Mouse (Mus musculus) liver, embryonic 15.5 days (tissue): ENCODE results near the gene Baz1a. TPM values are rescaled to one million over a fixed set of nuclear protein-coding genes. Genes with fewer than 3 reads are reported as not detected.
A peak's percentile ranks its signal among the peaks of the same experiment; 100 is the strongest.
"Not testable (repeated sequence)": the region's sequence is repeated elsewhere in the genome, so short reads cannot be mapped to it uniquely, and the experiment has no call there.

Experiments used
- ATAC-seq: fragments of 200-750 bp; cut with Nextera tagmentation; 2 replicates; pipeline ENCODE4 v1.8.0; 2017; ENCODE audit warnings: moderate number of reproducible peaks, mild to moderate bottlenecking, moderate library complexity; ENCODE audit not compliant: insufficient read depth
- H3K27ac ChIP-seq: fragments of 300-500 bp; sonication (generic); replicated peaks from 2 replicates; pipeline ENCODE4 v1.5.1; 2015; ENCODE audit warnings: mild to moderate bottlenecking, inconsistent platforms
- H3K27me3 ChIP-seq: fragments of 300-500 bp; sonication (generic); 2 replicates; pipeline ENCODE4 v1.6.1; 2015; ENCODE audit warnings: mild to moderate bottlenecking, inconsistent platforms
- H3K36me3 ChIP-seq: fragments of 300-500 bp; sonication (generic); replicated peaks from 2 replicates; pipeline ENCODE4 v1.6.1; 2015; ENCODE audit warnings: moderate library complexity, mild to moderate bottlenecking, inconsistent platforms
- H3K4me1 ChIP-seq: fragments of 300-500 bp; sonication (generic); replicated peaks from 2 replicates; pipeline ENCODE4 v1.6.1; 2015; ENCODE audit warnings: inconsistent platforms
- H3K4me2 ChIP-seq: fragments of 300-500 bp; sonication (generic); 2 replicates; pipeline ENCODE4 v1.6.1; 2015; ENCODE audit warnings: moderate library complexity, mild to moderate bottlenecking, inconsistent platforms
- H3K4me3 ChIP-seq: fragments of 300-500 bp; sonication (generic); replicated peaks from 2 replicates; pipeline ENCODE4 v1.5.1; 2015; ENCODE audit warnings: mild to moderate bottlenecking, inconsistent platforms
- H3K9ac ChIP-seq: fragments of 300-500 bp; sonication (generic); 2 replicates; pipeline ENCODE4 v1.6.1; 2015; ENCODE audit warnings: moderate library complexity, mild to moderate bottlenecking, inconsistent platforms
- H3K9me3 ChIP-seq: fragments of 300-500 bp; sonication (generic); replicated peaks from 2 replicates; pipeline ENCODE4 v1.6.1; 2016; ENCODE audit warnings: inconsistent platforms
- WGBS: fragments of 180-500 bp; shearing (Covaris S2); methylation state at CpG from one replicate; pipeline ENCODE4 v1.1.7; 2015; ENCODE audit warnings: mixed read lengths; ENCODE audit not compliant: insufficient replicate concordance; 5-methylcytosine and 5-hydroxymethylcytosine counted together
- polyA plus RNA-seq: library from polyadenylated mRNA; unstranded; fragments of >200 nt; fragmentation: Nextera tagmentation; extraction: Ambion mirVana; gene quantifications from 2 replicates; pipeline ENCODE4 v1.2.1, GENCODE M21; 2015

The Baz1a gene
- polyA plus RNA-seq, 1 experiment from 2014 or later: 28.8 TPM

GRCm38 (mm10) chr12:55007361-55008008, 6.7 kb downstream of the Baz1a start:
- 74% methylated on average over 14 of the region's 14 CpGs for WGBS
- Histone ChIP-seq H3K27me3 (no peaks in the 10 kb centered on the region), H3K4me3 (no peak overlapping the region), H3K9ac (no peak overlapping the region), H3K36me3 (no peaks in the 10 kb centered on the region), H3K4me2 (no peak overlapping the region), H3K4me1 (no peaks in the 10 kb centered on the region), H3K27ac (no peak overlapping the region), H3K9me3 (no peaks in the 10 kb centered on the region)
- ATAC-seq: no peak

- Histone ChIP-seq H3K9ac (no peak overlapping the region), H3K27me3 (no peaks in the 10 kb centered on the region), H3K4me2 (no peak overlapping the region), H3K9me3 (no peaks in the 10 kb centered on the region), H3K4me1 (no peaks in the 10 kb centered on the region), H3K4me3 (no peak overlapping the region), H3K27ac (no peak overlapping the region), H3K36me3 (no peaks in the 10 kb centered on the region)
- 79% methylated on average over 7 of the region's 7 CpGs for WGBS
- ATAC-seq: no peak
Observed at GRCm38 (mm10) chr12:55006071-55006470, 8.1 kb downstream of the Baz1a start.

- Histone ChIP-seq H3K27ac (no peak overlapping the region), H3K4me2 (no peak overlapping the region), H3K4me1 (no peaks in the 10 kb centered on the region), H3K9me3 (no peaks in the 10 kb centered on the region), H3K36me3 (no peaks in the 10 kb centered on the region), H3K4me3 (no peak overlapping the region), H3K27me3 (no peaks in the 10 kb centered on the region), H3K9ac (no peak overlapping the region)
- WGBS: 72% methylated on average over 3 of the region's 3 CpGs
- ATAC-seq: no peak
Observed at GRCm38 (mm10) chr12:55004396-55004795, 9.8 kb downstream of the Baz1a start.

GRCm38 (mm10) chr12:55003843-55004242, 10.3 kb downstream of the Baz1a start:
- H3K27me3 ChIP-seq: no peaks in the 10 kb centered on the region
- WGBS: 60% methylated on average over 5 of the region's 5 CpGs

GRCm38 (mm10) chr12:55002532-55002931, 11.6 kb downstream of the Baz1a start:
- H3K4me3 ChIP-seq, H3K4me2 ChIP-seq, H3K27ac ChIP-seq, H3K27me3 ChIP-seq, ATAC-seq, H3K36me3 ChIP-seq, H3K9me3 ChIP-seq, H3K4me1 ChIP-seq, H3K9ac ChIP-seq: not testable (repeated sequence)
- 52% methylated on average over 7 of the region's 7 CpGs for WGBS

More at GRCm38 (mm10) chr12:55003843-55004242, 10.3 kb downstream of the Baz1a start:
- H3K27ac ChIP-seq: no peak overlapping the region
- H3K9ac ChIP-seq: no peak overlapping the region
- no peak for ATAC-seq
- no peak overlapping the region for H3K4me3 ChIP-seq
- no peak overlapping the region for H3K4me2 ChIP-seq
- H3K9me3 ChIP-seq: no peaks in the 10 kb centered on the region
- H3K4me1 ChIP-seq: no peaks in the 10 kb centered on the region; the same call in 1 of the 2 replicates
- no peaks in the 10 kb centered on the region for H3K36me3 ChIP-seq

- H3K36me3 ChIP-seq: no peaks in the 10 kb centered on the region
- H3K27me3 ChIP-seq: peaks cover 4% of the 10 kb centered on the region
- H3K9me3 ChIP-seq: no peaks in the 10 kb centered on the region
- no peak overlapping the region for H3K4me3 ChIP-seq
- peak overlapping the region; percentile 62 for H3K27ac ChIP-seq
- no peak overlapping the region for H3K9ac ChIP-seq
- H3K4me2 ChIP-seq: peak overlapping the region; percentile 27
- H3K4me1 ChIP-seq: peaks cover under 1% of the 10 kb centered on the region; the same call in 1 of the 2 replicates
- ATAC-seq: peak; percentile 40
- WGBS: 30% methylated on average over 14 of the region's 14 CpGs
Observed at GRCm38 (mm10) chr12:54999016-54999690, 15.0 kb downstream of the Baz1a start.

- Histone ChIP-seq H3K9ac (no peak overlapping the region), H3K4me3 (no peak overlapping the region), H3K27me3 (peaks cover 7% of the 10 kb centered on the region), H3K36me3 (no peaks in the 10 kb centered on the region), H3K27ac (no peak overlapping the region), H3K4me2 (no peak overlapping the region), H3K4me1 (peaks cover 8% of the 10 kb centered on the region), H3K9me3 (no peaks in the 10 kb centered on the region)
- 54% methylated on average over 5 of the region's 5 CpGs for WGBS
- no peak for ATAC-seq
Observed at GRCm38 (mm10) chr12:54998411-54998810, 15.7 kb downstream of the Baz1a start.

GRCm38 (mm10) chr12:54996979-54997474, 17.1 kb downstream of the Baz1a start:
- Histone ChIP-seq H3K4me2 (no peak overlapping the region), H3K9ac (no peak overlapping the region), H3K27ac (no peak overlapping the region), H3K4me3 (no peak overlapping the region), H3K9me3 (no peaks in the 10 kb centered on the region), H3K36me3 (no peaks in the 10 kb centered on the region), H3K4me1 (peaks cover 15% of the 10 kb centered on the region), H3K27me3 (peaks cover 7% of the 10 kb centered on the region)
- ATAC-seq: no peak
- WGBS: 77% methylated on average over 6 of the region's 6 CpGs

GRCm38 (mm10) chr12:54995965-54996364, 18.2 kb downstream of the Baz1a start:
- no peak overlapping the region for H3K4me2 ChIP-seq
- H3K9ac ChIP-seq: no peak overlapping the region
- H3K27ac ChIP-seq: no peak overlapping the region
- H3K4me3 ChIP-seq: no peak overlapping the region
- peaks cover 15% of the 10 kb centered on the region for H3K4me1 ChIP-seq
- H3K36me3 ChIP-seq: no peaks in the 10 kb centered on the region
- no peaks in the 10 kb centered on the region for H3K9me3 ChIP-seq
- 66% methylated on average over 3 of the region's 3 CpGs for WGBS
- no peak for ATAC-seq
- H3K27me3 ChIP-seq: peaks cover 7% of the 10 kb centered on the region

- Histone ChIP-seq H3K4me2 (no peak overlapping the region), H3K27me3 (peaks cover 7% of the 10 kb centered on the region), H3K9ac (no peak overlapping the region), H3K36me3 (no peaks in the 10 kb centered on the region), H3K27ac (no peak overlapping the region), H3K4me1 (peaks cover 15% of the 10 kb centered on the region), H3K4me3 (no peak overlapping the region), H3K9me3 (no peaks in the 10 kb centered on the region)
- WGBS: 77% methylated on average over 4 of the region's 4 CpGs
- no peak for ATAC-seq
Observed at GRCm38 (mm10) chr12:54994418-54994817, 19.7 kb downstream of the Baz1a start.

- ATAC-seq: no peak
- Histone ChIP-seq H3K9ac (no peak overlapping the region), H3K9me3 (no peaks in the 10 kb centered on the region), H3K27me3 (peaks cover 7% of the 10 kb centered on the region), H3K36me3 (no peaks in the 10 kb centered on the region), H3K27ac (0 out of 2 replicates have a peak overlapping the region, but pooled peaks have one; percentile 14), H3K4me2 (peak overlapping the region; percentile 46), H3K4me1 (peaks cover 15% of the 10 kb centered on the region), H3K4me3 (0 out of 2 replicates have a peak overlapping the region, but pooled peaks have one; percentile 1)
- 51% methylated on average over 6 of the region's 6 CpGs for WGBS
Observed at GRCm38 (mm10) chr12:54994068-54994386, 20.1 kb downstream of the Baz1a start.
